Mouse (Mus musculus): ENCODE data around the gene Abt1.

GRCm38 (mm10) chr13:23423286-23424051 is at the start of gene Abt1:
- TF ChIP-seq CTCF (IDR thresholded peaks at IDR 0.05; ENCODE audit: low read depth, low read length) (no peak), POLR2A (IDR thresholded peaks at IDR 0.05; ENCODE audit: insufficient read depth, low read length) (peak; percentile 56)

Data from ES-Bruce4 (cell line).